Mouse (Mus musculus) CH12.LX (cell line): Measurements from ENCODE around the gene Cldn20.

Experiments used
- CHD1 ChIP-seq: IDR thresholded peaks from 2 replicates; pipeline ENCODE4 v1.6.1; 2012; ENCODE audit warnings: low read depth, low read length, improper control_type of control experiment, inconsistent platforms
- CTCF ChIP-seq, 2 experiments: IDR thresholded peaks in 1 of 2; conservative IDR thresholded peaks in 1 of 2; 2 replicates each; pipeline ENCODE4 v1.5.1; 2011 to 2012; ENCODE audit warnings: low read depth in 2 of 2, low read length in 2 of 2, improper control_type of control experiment in 1 of 2, inconsistent platforms in 1 of 2, mild to moderate bottlenecking in 1 of 2, moderate library complexity in 1 of 2
- E2F4 ChIP-seq: IDR thresholded peaks from 2 replicates; pipeline ENCODE4 v1.6.1; 2011; ENCODE audit warnings: low read depth, low read length, improper control_type of control experiment; ENCODE audit not compliant: insufficient replicate concordance
- HCFC1 ChIP-seq: IDR thresholded peaks from 2 replicates; pipeline ENCODE4 v1.6.1; 2012; ENCODE audit warnings: low read depth, mild to moderate bottlenecking, inconsistent platforms, low read length, improper control_type of control experiment
- MAZ ChIP-seq: IDR thresholded peaks from 2 replicates; pipeline ENCODE4 v1.6.1; 2012; ENCODE audit warnings: low read depth, mild to moderate bottlenecking, inconsistent platforms, low read length, improper control_type of control experiment, moderate library complexity
- NELFE ChIP-seq: IDR thresholded peaks from 2 replicates; pipeline ENCODE4 v1.6.1; 2011; ENCODE audit warnings: low read depth, low read length, improper control_type of control experiment
- POLR2A ChIP-seq: IDR thresholded peaks from 2 replicates; pipeline ENCODE4 v1.6.1; 2011; ENCODE audit warnings: low read depth, mild to moderate bottlenecking, improper control_type of control experiment, low read length
- UBTF ChIP-seq: IDR thresholded peaks from 2 replicates; pipeline ENCODE4 v1.6.1; 2012; ENCODE audit warnings: low read depth, mild to moderate bottlenecking, inconsistent platforms, low read length, improper control_type of control experiment, moderate library complexity
- ZKSCAN1 ChIP-seq: IDR thresholded peaks from 2 replicates; pipeline ENCODE4 v1.6.1; 2012; ENCODE audit warnings: low read depth, inconsistent platforms, low read length, improper control_type of control experiment, borderline replicate concordance

DNA sequence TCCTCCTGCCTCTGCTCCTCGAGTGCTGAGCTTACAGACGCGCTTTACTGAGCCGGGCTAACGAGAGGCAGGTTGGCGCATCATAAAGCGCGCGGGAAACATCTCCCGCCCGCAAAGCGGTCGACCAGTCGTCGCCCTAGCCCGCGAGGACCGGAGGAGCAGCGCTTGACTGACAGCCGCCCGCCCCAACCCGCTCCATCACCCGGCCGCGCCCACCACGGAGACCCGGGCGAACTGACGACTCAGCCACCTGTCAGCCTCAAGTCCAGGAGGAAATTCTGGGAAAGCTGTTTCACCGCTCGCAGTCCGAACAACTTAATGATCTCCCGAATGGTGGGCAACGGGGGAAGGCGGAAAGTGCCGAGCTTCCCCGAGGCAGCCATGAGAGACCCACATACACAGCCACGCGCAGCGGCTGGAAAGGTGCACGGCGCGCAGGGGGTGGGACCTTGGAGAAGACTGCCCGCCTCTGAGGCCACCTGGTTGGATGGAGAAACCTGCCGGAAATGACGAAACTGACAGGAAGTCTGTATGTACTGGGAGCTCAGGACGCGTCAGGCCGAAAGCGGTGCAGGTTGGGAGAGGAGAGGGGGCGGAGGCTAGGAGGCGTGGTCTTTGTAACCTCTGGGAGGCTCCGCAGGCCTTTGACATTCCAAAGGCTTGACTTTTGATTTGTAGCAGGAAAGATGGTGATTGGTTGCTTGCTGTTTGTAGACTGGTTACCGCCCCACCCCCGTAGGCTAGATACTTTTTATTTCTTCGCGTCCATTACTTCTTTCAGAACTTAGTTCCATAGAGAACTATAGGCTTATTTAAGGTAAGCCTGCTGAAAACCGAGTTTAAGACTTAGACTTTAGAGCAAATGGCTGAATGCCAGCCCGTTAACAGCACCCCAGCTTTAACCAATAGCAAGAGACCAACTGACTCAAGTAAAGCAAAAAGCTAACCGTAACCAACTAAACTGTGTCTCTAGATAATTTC is 25.3 kb downstream of the Cldn20 start, which contains the start of gene Tfb1m:
- no peak for TF ChIP-seq CTCF (conservative IDR thresholded peaks at IDR 0.05 in 1 of 2, IDR thresholded peaks at IDR 0.05 in 1 of 2; ENCODE audit: low read depth in 2 of 2, low read length in 2 of 2)
- peak; percentile 78 for TF ChIP-seq HCFC1
- peak; percentile 41; the same call in 1 of the 2 replicates for TF ChIP-seq NELFE
- TF ChIP-seq MAZ: no peak
- TF ChIP-seq CHD1: no peak
- TF ChIP-seq ZKSCAN1: no peak
- TF ChIP-seq POLR2A: peak; percentile 89
- TF ChIP-seq UBTF: peak; percentile 83
- peak; percentile 75; the same call in 1 of the 2 replicates for TF ChIP-seq E2F4
